Mouse (Mus musculus) heart, adult 2 months (tissue): ENCODE results near the gene Cgnl1.

Experiments used
- CTCF ChIP-seq: fragments of 200-600 bp; IDR thresholded peaks from 2 replicates; pipeline ENCODE4 v1.8.1; 2022; ENCODE audit warnings: antibody characterized with exemption, mild to moderate bottlenecking, moderate library complexity
- EP300 ChIP-seq: fragments of 200-500 bp; IDR thresholded peaks from 2 replicates; pipeline ENCODE4 v1.6.1; 2011; ENCODE audit warnings: low read depth, low read length, control low read depth; ENCODE audit not compliant: insufficient read depth
- POLR2A ChIP-seq: fragments of 200-500 bp; IDR thresholded peaks from 2 replicates; pipeline ENCODE4 v1.6.1; 2011; ENCODE audit warnings: mild to moderate bottlenecking, low read depth, low read length, control low read depth; ENCODE audit not compliant: insufficient read depth

DNA sequence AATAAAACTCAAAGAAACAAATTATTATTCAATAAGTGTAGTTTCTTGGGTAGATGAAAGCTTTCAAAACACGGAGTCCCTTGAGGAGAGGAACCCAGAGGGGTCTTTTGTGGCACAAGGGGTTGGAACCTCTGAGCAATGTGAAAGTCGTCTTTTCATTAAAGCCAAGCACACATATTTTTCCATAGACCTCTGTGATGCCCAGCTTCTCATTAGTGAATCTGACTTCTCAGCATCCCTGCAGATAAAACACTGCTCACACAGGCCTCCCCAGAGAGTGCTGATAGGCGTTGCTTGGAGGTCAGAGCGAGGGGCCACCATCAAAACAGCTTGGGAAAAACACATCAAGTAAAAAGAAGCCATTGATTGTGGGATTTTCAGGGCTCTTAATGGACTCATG lies 41.5 kb upstream of the Cgnl1 start:
- TF ChIP-seq POLR2A (no peak), CTCF (no peak), EP300 (no peak)
